Mouse (Mus musculus) urinary bladder, postnatal 10 days (tissue): ENCODE results near the gene Spata17.
"Not testable (repeated sequence)": the region's sequence is repeated elsewhere in the genome, so short reads cannot be mapped to it uniquely, and the experiment has no call there.

ENCODE experiments used
- DNase-seq: peaks from one replicate; pipeline ENCODE4 v3.0.0; 2022; ENCODE audit warnings: low spot score

Gene Spata17

DNA sequence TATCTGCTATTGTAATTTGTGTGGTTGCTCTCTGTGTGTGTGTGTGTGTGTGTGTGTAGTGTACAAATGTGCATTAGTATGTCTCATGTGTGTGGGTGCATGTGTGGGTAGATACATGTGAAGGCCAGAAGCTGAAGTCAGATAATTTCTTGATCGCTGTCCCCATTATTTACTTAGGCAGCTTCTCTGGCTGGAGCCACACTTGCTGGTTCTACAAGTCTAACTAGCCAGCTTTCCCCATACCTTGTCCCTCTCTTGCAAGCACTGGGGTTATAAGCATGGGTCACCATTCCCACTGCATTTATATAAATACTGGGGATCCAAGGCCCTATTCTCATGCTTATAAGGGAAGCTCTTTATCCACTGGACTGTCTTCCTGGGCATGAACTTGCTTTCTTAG, 39.3 kb downstream of the Spata17 start:
- no peak for DNase-seq

DNA sequence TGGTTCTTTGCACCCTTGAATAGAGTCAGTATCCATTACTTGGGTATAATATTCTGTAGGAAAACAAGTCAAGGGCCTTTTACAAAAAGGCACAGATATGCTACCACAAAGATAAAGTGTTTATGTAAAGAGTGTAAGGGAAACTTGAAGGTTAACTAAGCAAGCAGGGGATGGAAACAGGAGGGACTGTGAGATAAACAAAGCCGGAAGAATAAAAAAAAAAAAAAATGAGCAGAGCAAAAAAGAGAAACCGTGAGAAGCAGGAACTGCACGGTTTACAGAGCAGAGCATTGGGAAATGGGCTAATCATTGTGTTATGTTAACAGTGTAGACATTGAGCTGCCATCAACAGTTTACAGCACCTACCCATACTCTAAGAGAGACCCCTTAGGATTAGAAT, 44.9 kb downstream of the Spata17 start:
- DNase-seq, result no peak

DNA sequence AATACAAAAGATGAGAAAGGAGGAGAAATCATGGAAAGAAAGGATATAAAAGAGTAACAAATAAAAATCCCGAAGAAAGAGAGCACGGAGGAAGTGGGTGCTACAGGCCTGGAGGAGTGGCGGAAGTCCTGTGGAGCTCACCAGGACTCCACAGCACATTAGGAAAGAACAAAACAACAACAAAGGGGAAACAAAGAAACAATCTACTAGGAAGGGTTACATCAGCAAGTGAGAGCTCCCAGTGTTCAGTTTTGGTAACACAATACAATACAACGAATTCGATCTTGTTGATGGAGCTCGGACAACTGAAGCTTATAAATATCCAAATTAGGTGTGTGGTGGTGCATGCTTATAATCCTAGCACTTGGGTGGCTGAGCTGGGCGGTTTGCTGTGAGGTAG, 45.6 kb downstream of the Spata17 start:
- DNase-seq, result no peak

DNA sequence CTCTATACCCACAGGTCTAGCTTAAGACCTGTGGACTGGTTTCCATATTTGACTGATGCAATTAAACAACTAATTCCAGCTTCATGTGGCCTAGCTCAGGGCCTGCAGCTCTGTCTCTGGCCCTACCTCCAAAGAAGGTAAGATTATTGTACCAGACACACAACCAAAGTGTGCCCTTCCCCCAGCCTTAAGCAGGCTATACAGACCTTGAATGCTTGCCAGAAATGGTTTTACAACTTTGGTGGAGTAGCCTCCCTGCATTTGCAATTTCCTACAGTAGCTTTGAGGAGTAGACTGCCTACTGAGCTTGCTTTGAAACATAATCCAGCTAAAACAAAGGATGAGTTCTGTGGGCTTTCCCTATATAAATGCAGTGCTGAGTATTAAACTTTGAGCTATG, 51.7 kb downstream of the Spata17 start:
- no peak for DNase-seq

DNA sequence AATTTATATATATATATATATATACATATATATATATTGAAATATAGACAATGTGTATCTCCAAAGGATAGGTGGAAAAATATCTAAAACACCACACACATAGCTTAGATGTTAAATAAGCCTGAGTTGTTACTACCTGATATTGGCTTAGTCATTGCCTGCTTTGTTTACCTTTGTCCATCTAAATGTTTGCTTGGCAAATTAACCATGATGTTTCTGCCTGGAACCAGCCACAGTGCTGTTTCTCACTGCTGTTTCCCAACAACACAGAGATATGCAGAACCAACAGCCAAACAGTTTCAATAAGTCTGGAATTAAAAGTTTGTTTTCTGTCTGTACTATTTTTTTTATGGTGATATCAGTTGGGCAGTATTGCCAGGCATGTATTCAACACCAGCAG, 59.6 kb downstream of the Spata17 start:
- no peak for DNase-seq

DNA sequence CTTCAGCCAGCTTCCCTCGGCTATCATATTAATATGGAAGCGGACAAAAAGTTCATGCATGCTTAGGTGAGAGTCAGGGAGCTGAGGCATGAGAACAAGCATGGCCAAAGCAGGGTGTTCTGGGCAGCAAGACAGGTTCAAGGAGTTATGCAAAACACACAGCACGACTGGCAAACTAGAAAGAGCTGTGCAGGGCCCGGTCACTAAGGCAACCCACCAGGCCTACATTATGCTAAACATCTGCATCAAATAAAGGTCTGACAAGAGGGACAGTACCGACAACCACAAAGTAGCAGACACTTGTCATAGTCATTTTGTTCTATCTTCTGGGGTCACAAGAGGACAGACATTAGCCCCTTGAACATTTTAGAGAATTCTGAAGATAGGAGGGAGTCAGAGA, 61.6 kb downstream of the Spata17 start:
- no peak for DNase-seq

DNA sequence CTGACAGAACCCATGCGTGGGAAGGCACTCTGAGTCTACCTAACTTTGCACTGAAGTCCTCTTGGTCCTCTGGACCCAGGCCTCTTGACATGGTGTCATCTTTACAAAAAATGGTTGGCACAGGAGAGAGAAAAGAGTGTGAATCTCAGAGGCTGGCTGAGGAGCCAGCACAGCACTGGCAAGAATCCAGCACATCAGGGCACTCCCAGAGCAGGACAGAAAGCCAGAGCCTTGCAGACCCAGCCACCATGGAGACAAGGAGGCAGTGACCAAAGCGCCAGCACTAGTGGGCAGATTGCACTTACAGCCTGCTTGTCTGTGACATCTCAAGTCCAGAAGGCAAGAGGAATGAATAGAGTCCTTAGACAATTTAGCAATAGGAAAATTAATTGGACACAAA, 62.7 kb downstream of the Spata17 start:
- no peak for DNase-seq

DNA sequence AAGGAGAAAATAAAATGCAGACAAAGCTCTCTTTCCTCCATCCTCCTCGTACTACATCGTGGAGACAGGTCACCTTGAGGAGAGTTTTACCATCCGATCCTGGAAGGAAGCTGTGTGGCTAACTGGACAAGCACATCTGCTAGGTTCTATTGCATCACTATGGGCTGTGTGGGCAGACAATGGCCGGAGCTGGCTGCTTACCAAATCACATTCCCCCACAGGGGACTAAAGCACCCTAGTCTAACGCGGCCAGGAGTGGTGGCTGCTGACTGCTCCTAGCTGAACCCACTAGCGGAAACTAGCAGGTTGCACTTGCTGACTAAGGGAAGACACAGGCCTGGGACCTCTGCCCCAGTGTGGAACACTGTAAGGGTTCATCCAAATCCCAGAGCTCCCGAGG, 72.3 kb downstream of the Spata17 start:
- no peak for DNase-seq

DNA sequence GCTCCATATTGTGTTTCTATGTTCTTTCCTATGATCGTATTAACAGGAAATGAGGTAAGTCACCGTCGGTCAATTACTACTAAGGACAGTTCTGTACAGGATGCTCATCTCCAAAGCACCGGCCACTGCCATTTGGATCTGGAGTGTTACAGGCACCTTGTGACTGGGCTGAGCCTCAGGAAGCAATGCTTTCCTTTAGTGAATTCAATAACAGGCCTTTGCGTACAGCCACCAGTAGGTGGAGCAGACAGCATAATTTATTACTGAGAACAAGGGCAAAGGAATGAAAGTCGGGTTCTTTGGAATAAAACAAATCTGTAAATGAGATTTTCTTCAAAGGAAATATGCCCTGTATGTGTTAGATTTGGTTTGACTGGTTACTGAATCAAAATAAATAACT, 77.8 kb downstream of the Spata17 start:
- DNase-seq, result no peak

DNA sequence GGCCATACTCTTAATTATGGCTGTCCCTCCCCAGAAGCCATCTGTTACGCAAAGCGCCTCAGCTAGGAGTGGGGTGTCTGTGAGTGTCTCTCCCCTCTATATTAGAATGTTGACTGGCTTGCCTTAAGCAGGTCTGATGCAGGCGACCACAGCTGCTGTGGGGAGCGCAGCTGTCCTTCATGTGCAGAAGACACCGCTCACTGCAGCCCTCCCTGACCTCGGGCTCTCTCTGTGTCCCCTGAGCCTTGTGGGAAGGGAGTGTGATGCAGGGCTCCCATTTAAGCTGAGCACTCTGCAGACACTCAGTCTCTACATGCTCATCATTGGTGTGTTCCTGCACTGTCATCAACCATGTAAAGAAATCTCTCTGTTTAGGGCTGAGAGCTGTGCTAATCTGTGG, 79.4 kb downstream of the Spata17 start:
- no peak for DNase-seq

DNA sequence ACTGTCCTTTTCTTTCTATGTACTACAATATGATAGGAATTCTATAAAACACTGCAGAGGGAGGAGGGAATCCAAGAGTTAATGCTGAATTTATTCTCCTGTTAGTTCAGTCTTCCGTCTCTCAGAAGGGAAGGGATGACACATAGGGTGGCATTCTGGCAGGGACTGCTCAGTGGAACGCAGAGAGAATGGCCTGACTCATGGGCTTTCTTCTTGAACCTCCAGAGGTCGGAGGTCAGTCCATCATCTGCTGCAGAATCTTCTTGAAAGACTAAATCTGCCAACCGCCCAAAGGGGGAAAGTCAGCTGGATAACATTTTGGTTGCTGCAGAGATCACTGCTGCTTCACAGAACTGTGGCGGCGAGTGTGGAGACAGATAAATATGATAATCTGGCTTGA, 81.4 kb downstream of the Spata17 start:
- DNase-seq, result no peak

DNA sequence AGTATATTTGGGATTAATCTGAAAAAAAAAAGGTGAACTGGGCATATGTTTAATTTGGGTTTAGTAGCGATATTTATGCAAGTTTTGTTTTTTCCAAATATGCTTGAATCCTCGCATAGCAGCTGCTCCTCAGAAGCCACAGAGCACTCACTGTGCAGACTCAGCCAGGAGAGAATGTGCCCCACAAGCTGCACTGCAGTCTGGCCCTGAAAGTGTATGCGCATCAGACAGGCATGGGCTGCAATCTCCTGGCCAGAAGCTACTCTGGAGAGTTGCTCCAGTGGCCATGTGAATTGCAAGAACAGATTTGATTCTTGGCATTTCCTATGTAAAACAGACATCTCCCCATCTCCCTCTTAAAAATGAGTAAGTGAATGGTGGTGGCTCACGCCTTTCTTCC, 82.9 kb downstream of the Spata17 start:
- DNase-seq, result no peak

DNA sequence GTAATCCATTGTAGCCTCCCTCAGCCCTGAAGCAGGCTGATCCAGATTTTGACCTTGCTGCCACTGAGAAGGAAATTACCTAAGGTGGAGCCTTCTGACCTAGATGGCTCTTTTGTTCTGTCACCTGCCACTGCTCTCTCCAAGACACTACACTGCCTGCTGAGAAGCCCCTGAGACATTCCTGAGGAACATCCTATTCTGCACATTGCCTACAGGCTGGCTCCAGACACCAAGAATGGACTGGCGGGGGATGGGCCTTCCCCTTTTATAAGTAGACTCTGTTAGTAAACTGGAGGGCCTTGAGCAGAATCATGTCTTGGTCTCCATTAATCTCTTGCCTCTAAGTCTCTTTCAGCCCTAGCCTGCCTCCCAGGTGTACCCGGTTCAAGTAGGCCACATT, 87.7 kb downstream of the Spata17 start:
- DNase-seq, result not testable (repeated sequence)

DNA sequence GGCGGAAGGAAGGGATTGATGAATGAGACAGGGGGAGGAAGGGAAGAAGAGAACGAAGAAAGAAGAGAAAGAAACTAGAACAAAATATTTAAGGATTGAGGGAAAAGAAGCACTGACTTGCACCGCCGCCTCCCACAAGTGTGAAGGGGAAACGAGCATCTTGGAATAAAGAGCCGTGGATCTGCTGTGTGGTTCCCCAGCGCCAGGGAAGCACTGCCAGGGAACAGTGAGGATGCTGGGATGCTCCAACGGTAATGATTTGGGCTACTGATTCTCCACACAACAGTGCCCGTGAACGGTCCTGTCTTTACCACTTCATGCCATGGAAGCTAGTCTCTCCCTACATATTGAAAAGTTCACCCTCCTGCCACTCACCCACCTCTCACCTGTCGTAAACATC, 89.5 kb downstream of the Spata17 start:
- no peak for DNase-seq

DNA sequence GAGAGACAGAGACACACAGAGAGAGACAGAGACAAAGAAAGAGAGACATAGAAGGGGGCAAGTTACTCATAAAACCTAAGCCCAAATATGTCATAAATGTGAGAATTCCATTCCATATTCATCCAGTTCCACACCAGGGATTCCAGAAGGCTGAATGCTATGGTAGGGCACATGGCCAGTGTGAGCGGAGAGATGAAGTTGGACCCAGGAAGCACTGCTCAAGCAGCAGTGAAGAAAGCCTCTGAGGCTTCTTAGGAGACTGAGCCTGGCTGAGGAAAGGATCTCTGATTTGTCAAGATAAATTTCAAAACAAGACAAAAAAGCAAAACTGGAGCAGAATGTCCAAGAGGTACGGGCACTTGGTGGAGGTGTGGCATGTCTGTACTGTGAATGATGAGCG, 90.3 kb downstream of the Spata17 start:
- no peak for DNase-seq

DNA sequence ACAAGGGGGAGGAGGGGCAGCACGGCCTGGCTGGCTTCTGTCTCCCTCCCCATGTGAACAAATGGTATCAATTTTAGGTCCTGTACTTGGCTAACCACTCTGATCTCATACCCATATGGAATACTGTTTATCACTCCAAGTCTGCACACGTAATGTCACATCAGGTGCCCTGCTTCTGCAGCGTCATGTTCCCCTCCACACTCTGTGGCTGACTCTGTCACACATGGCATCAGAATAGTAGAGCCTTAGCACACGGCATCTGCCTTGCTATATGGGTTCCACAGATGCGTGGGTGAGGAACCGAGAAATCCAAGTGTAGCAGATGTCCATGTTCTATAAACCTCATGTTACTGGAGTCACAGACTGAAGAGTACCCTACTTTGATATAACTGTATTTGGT, 96.0 kb downstream of the Spata17 start:
- no peak for DNase-seq

DNA sequence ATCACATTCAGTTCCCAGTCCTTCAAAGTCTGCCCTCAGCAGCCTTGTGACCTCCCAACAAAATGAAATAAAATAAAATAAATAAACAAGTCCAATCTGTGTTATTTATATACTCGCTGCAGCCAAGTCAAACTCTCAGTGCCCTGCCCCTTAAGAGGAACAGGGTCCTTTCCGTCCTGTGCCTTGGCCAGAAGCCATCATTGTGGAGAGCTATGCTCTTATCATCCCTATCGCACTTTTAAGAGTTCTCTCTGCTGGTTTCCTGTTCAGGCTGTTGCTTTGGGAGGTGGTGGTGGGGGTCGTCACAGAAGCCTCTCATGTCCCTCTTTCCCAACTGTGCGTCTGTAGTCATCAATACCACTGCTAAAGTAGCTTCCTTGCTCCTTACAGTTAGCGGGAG, 97.2 kb downstream of the Spata17 start:
- no peak for DNase-seq

DNA sequence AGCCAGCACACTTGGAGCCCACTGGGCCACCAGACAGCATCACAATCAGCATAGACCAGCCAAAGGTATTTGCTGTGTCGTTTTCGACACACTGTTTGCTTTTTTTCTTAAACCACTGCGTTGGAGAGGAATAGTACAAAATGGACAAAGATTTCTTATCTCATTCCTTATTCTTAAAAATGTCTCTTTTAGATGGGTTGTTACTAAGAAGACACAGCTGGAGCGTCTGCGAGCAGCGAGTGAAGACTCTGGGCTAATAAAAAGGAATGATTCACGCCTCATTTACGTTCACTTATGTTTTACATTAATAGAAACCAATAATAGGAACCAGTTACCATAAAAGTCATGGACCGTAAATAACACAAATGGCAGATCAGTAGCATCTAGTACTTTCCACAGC, 101.5 kb downstream of the Spata17 start:
- DNase-seq, result no peak

DNA sequence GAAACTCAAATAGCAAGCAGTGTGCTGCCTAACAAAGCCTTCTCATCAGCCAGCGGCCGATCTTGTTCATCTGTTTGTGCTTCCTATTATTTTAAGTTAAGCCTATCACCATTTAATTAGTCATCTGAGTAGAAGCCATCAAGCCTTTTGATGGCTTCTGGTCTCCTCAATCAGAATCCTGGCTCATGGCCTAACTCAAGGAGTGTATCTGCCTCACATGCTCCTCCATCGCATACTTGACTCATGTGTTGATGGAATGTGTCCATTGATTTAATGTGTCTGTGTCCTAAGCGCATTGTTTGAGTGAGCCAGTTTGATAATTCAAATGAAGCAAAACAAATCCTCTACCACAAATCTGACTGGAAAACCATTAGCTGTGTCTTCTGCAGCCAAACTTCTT, 113.1 kb downstream of the Spata17 start:
- DNase-seq, result no peak

DNA sequence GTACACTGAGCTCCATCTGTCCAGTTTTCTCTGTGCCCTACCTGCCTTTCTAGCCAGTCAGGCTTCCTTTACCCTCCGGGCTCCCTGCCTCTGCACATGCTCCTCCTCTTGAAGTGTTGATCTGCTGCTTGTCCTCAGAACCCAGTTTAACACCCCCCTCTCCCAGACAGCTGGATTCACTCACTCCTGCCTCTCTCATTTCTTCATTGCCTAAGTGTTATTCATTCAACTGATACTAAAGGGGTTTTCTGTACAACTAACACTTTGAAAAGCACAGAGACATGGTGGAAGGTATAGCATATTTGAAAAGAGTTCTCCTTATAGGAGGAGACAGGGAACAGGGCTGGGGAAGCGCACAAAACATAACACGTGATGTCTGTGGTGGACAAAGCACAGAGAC, 114.1 kb downstream of the Spata17 start:
- DNase-seq, result no peak

DNA sequence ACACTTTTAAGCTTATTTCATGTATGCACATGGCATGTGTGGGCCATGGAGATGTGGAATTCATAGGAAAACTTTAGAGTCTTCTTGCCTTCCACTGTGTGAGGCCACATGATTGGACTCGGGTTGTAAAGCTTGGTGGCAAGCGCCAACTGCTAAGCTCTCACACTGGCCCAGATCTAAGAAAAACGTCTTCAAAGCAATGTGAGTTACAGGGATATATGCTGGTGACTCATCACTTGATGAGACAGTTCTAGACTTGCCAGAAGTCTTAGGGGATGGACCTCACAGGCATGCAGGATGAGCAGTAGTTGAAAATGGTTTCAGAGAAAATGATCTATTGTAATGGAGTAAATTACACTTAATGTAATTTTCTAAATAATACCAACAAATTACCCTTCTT, 114.6 kb downstream of the Spata17 start:
- DNase-seq, result no peak

DNA sequence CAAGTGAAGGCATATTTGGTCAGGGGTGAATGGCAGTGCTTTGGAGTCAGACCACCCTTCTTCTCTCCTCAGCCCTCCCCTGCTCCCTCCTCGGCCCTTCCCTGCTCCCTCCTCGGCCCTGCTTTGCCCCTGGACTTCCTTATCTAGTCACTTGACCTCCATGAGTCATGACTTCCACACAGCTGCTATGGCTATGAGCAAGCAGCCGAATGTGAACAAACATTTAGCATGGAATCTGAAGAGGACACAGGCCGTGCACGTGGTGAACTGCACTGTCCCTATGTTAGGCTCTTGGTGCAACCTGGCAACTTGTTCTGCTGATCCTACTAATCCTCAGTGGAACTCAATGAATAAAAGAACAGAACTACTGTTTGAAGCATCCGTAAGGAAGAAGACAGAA, 117.0 kb downstream of the Spata17 start:
- no peak for DNase-seq

DNA sequence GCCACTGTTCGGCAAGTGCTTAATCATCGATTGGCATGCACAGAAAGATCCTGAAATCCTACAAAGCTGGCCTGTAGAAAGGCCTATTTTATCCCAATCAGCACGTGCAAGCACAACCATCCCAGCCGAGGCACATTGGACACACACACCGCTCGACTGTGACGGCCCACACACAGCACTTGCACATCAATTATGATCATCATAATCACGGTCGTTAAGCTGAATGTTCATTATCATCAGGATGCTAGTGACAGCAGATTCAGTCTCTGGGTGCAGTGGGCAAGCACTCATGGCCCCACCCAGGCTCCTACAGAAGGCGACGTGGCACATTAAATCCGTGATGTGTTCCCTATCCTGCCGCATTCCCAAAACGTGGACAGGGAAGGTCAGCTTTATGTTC, 122.7 kb downstream of the Spata17 start:
- no peak for DNase-seq

DNA sequence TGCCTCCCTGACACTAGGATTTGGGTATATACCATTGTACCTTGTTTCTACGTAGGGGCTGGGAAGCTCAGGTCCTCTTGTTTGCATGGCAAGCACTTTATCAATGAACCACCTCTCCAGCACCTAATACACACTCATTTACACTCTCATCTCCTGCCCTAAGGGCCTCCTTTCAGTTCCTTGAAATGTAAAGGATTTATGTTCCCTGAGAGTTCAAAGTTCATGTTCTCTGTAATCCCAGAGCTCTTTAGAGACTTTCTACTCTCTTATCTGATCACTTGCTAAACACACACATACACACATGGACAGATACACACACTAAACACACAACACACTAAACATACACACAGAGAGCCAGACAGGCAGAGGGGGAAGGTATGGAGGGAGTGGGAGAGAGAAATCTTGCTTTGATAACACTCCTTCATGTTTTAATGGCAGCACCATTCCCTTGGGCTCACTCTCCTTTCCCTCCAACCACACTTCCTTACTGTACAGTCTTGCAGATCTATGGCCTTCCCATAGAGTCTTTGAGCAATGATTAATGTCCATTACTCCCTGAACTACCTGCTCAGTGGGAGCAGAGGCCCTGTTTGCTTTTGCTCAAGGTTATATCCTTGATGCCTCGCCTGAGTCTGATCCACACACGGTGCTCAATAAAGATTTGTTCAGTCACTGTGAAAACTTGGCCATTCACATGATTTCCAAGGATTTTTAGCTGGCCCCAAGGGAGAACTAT, 126.4 kb downstream of the Spata17 start:
- no peak for DNase-seq

DNA sequence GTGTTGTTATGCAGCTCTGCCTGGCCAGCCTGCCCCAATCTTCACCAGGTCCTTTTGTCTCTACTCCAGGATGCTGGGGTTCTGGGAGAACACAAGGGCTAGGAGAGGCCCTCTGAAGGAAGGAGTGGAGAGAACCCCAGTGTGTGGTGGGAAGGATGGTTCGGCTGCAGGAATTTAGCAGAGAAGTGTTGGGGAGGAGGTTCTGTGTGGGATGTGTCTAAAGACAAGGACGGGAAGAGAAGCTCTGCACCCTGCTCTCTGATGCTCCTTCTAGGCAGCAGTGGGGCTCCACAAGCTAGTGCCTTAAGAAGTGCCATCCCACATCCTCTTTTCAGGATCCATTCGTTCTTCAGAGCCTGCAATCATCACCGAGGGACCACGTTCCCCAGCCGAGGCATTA, 129.2 kb downstream of the Spata17 start:
- DNase-seq, result no peak
